Mouse (Mus musculus) erythroblast, embryonic 14.5 days (primary cell): ENCODE results near the gene Socs4. TPM values are rescaled to one million over a fixed set of nuclear protein-coding genes. Genes with fewer than 3 reads are reported as not detected.
A peak's percentile ranks its signal among the peaks of the same experiment; 100 is the strongest.

Experiments
- H3K27me3 ChIP-seq: 2 replicates; pipeline ENCODE4 v1.6.1; 2012; ENCODE audit warnings: inconsistent platforms; ENCODE audit not compliant: control insufficient read depth
- H3K36me3 ChIP-seq: 2 replicates; pipeline ENCODE4 v1.6.1; 2012; ENCODE audit warnings: mild to moderate bottlenecking, inconsistent platforms; ENCODE audit not compliant: control insufficient read depth
- H3K4me1 ChIP-seq: 2 replicates; pipeline ENCODE4 v1.6.1; 2012; ENCODE audit warnings: inconsistent platforms; ENCODE audit not compliant: control insufficient read depth
- H3K4me3 ChIP-seq: replicated peaks from 2 replicates; pipeline ENCODE3; 2012; ENCODE audit warnings: moderate library complexity, mild to moderate bottlenecking, inconsistent platforms
- H3K9me3 ChIP-seq: 2 replicates; pipeline ENCODE4 v1.6.1; 2012; ENCODE audit warnings: low read length, inconsistent platforms, mixed read lengths; ENCODE audit not compliant: control insufficient read depth
- GATA1 ChIP-seq: IDR thresholded peaks from 2 replicates; pipeline ENCODE4 v1.6.1; 2012; ENCODE audit warnings: low read length, inconsistent platforms, mixed read lengths
- TAL1 ChIP-seq: IDR thresholded peaks from 3 replicates; pipeline ENCODE4 v1.6.1; 2012; ENCODE audit warnings: low read length, inconsistent platforms, mixed read lengths
- polyA plus RNA-seq: library from polyadenylated mRNA; stranded (reverse); fragments of >175 nt; gene quantifications from 2 replicates; pipeline ENCODE4 v1.2.3, GENCODE M21; 2012

Gene Socs4
- polyA plus RNA-seq, 1 experiment: 0.18 TPM

DNA sequence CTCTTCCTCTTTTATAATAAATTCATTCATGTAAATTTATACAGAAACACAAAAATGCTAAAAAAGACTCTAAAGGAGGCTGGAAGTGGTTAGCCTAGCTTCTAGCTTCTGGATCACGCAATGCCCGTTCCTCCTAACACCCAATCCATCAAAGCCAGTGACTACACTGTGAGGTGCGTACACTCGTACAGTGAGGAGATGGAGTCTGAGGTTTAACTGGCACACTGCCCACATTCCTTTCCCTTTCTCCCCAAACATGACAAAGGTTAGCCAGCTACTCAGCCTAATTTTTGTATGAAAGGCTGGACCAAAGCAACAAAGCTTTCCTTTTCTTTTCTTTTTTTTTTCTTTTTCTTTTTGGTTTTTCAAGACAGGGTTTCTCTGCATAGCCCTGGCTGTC lies 34.0 kb upstream of the Socs4 start:
- H3K4me3 ChIP-seq: no peak overlapping the region
- H3K36me3 ChIP-seq: peaks cover 96% of the 10 kb centered on the region
- TF ChIP-seq TAL1: no peak
- no peak for TF ChIP-seq GATA1

DNA sequence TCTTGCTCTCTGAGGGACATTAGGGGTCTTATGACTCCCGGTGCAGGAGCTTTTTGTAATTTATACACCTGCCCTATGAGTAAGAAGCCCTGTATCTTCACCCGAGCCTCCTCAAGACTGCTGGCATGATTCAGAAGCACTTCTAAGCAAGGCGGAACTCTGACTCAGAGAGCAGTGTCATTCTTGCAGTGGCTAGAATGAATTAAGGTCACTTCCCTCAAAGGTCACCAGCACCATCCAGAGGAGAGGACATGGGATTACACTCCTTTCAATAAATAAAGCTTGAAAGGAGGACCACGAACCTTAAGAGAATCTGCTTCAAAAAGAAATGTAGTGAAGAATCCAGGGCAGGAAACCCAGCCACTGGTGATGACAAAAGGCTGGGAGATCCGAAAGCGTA lies 26.9 kb upstream of the Socs4 start:
- H3K27me3 ChIP-seq: no peaks in the 10 kb centered on the region
- H3K36me3 ChIP-seq: peaks cover 100% of the 10 kb centered on the region
- H3K4me3 ChIP-seq: no peak overlapping the region
- H3K9me3 ChIP-seq: no peaks in the 10 kb centered on the region
- TF ChIP-seq TAL1 (no peak), GATA1 (no peak)
- peaks cover 2% of the 10 kb centered on the region for H3K4me1 ChIP-seq

More for the DNA sequence above, 34.0 kb upstream of the Socs4 start:
- Histone ChIP-seq H3K4me1 (peaks cover 47% of the 10 kb centered on the region), H3K27me3 (no peaks in the 10 kb centered on the region), H3K9me3 (peaks cover under 1% of the 10 kb centered on the region)

DNA sequence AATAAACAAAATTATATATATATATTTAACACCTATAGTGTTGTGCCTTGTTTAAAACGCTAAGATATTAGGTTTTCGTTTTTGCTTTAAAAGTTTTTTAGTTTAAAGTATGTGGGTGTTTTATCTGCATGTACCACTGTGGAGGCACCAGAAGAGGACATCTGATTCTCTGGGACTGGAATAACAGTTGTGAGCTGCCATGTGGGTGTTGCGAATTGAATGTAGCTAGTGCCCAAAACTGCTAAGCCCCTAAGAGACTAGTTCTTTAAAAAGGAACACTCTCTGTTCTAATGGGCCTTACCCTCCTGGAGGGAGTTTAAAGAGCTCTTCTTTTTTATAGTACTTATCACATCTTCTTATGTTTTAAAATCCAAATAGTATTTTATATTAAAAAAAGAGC lies 11.9 kb upstream of the Socs4 start:
- no peak for TF ChIP-seq TAL1
- TF ChIP-seq GATA1: no peak
- Histone ChIP-seq H3K27me3 (no peaks in the 10 kb centered on the region), H3K36me3 (peaks cover 97% of the 10 kb centered on the region), H3K4me3 (no peak overlapping the region), H3K9me3 (no peaks in the 10 kb centered on the region), H3K4me1 (peaks cover 3% of the 10 kb centered on the region)

DNA sequence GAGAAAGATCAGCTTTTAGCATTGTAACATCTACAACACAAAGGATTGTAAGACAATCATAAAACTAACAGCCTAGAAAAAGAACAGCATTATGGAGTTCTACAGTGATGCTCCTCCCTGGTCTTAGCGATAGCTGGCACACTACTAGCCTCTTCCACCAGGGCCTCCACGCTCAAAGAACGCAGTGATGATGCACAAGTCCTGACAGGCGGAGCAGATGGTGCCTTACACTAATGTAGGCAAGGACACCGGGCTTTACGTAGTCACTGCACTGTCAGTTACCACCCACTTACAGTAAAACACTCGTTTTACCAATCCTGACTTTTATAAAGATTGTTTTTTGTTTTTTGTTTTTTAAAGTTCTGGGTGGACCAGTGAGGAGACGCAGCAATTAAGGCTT lies 10.9 kb upstream of the Socs4 start:
- Histone ChIP-seq H3K4me3 (no peak overlapping the region), H3K9me3 (no peaks in the 10 kb centered on the region), H3K4me1 (peaks cover 3% of the 10 kb centered on the region), H3K27me3 (no peaks in the 10 kb centered on the region), H3K36me3 (peaks cover 95% of the 10 kb centered on the region)
- TF ChIP-seq TAL1 (no peak), GATA1 (no peak)

DNA sequence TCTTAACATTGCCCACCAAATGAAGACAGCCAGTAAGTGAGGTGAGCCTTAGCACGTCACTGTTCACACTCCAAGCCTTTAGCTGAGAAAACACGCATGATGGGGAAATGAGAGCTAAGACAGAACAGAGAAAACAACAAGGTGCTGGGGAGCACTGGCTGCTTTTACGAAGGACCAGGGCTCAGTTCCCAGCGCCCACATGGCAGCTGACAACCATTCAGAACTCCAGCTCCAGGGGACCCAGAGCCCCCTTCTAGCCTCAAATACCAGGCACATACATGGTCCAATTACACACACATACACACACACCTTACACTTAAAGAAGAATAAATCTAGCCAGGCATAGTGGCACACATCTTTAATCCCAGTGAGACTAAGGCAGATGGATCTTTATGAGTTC lies 7.7 kb upstream of the Socs4 start:
- no peak overlapping the region for H3K4me3 ChIP-seq
- peaks cover 98% of the 10 kb centered on the region for H3K36me3 ChIP-seq

DNA sequence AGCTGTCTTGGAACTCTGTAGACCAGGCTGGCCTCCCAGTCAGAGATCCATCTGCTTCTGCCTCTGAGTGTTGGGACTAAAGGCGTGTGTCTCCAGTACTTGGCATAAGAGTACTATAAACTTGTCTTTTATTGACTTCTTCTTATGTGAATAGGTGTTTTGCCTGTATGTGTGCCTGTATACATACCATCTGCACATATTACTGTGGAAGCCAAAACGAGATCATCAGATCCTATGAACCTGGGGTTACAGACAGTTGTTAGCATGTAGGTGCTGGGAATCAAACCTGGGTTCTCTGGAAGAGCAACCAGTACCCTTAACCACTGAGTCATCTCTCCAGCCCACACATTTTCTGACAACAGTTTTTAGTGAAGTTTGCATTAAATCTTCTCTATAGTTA lies 7.0 kb upstream of the Socs4 start:
- Histone ChIP-seq H3K27me3 (no peaks in the 10 kb centered on the region), H3K36me3 (peaks cover 98% of the 10 kb centered on the region)

More for the DNA sequence above, 7.7 kb upstream of the Socs4 start:
- H3K4me1 ChIP-seq: peaks cover 3% of the 10 kb centered on the region; the same call in 1 of the 2 replicates
- no peaks in the 10 kb centered on the region for H3K27me3 ChIP-seq
- no peaks in the 10 kb centered on the region for H3K9me3 ChIP-seq
- no peak for TF ChIP-seq TAL1
- TF ChIP-seq GATA1: no peak

DNA sequence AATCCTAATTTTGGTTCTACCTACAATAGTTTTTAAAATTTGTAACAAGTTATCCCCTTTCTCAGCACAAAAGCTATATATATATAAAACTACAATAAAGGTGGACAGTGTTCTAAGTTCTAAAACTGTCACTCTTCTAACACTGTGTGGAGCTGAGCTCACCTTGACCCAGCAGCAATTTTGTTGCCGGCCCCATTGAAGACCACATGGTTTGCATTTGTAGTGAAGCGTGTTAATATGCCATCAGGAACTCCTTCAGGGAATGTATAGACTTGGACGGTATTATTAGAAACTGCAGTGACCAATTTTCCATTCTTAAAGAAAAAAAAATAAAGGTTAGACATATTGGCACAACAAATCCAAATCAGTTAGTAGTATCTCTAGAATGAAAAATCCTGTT lies 3.0 kb upstream of the Socs4 start:
- peaks cover 24% of the 10 kb centered on the region for H3K4me1 ChIP-seq
- H3K9me3 ChIP-seq: no peaks in the 10 kb centered on the region
- H3K4me3 ChIP-seq: no peak overlapping the region
- peaks cover 70% of the 10 kb centered on the region for H3K36me3 ChIP-seq
- no peak for TF ChIP-seq GATA1
- TF ChIP-seq TAL1: no peak
- no peaks in the 10 kb centered on the region for H3K27me3 ChIP-seq

More for the DNA sequence above, 7.0 kb upstream of the Socs4 start:
- Histone ChIP-seq H3K4me1 (peaks cover 9% of the 10 kb centered on the region), H3K9me3 (no peaks in the 10 kb centered on the region), H3K4me3 (no peak overlapping the region)
- no peak for TF ChIP-seq TAL1
- no peak for TF ChIP-seq GATA1

DNA sequence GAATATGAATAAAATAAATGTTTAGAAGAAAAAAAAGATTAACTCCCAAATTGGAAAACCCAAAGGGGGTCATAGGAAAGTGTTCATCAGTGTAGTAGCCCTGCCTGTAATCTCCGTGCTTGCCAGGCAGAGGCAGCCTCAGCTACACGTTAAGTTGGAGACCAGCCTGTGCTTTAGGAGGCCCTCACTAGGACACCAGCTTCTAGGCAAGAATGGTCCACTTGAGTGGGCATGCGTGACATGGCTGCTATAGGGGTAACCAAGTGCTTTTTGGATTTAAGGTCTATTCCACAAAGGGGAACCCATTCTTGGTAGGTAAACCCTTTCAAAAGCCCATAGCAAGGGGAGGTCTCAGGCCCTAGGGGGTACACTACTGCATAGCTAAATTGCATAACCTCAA lies 1.3 kb upstream of the Socs4 start:
- peak overlapping the region; percentile 90 for H3K4me3 ChIP-seq
- no peak for TF ChIP-seq GATA1
- no peak for TF ChIP-seq TAL1
- no peaks in the 10 kb centered on the region for H3K27me3 ChIP-seq
- H3K36me3 ChIP-seq: peaks cover 69% of the 10 kb centered on the region
- H3K9me3 ChIP-seq: no peaks in the 10 kb centered on the region
- H3K4me1 ChIP-seq: peaks cover 33% of the 10 kb centered on the region

DNA sequence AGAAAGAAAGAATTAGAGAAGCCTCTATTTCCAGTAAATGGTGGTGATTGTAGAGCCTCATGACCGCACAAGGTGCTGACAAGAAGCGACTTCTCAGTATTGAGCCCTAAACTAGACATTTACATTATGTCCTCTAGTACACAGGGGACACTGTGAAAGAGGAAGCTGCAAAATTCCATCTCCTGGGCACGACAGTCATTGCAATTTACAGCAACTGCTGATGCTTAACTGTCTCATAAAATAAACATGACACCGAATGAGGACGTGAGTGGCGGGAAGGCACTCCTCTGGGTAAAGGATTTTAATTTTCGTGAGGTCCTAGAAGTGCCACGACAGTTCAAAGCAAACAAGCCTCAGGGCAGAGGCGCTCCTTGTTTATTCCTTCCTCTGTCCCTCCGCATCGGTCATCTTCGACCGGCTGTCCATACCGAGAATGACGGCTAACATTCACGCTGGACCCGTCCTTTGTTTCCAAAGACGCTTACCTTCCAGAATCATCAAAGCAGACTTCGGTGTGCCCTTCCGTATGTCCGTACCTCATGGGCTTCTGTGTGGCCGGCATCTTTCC lies 611 bp upstream of the Socs4 start:
- TF ChIP-seq GATA1 (no peak), TAL1 (no peak)
- no peaks in the 10 kb centered on the region for H3K9me3 ChIP-seq
- H3K4me1 ChIP-seq: peaks cover 33% of the 10 kb centered on the region
- no peaks in the 10 kb centered on the region for H3K27me3 ChIP-seq
- H3K4me3 ChIP-seq: peak overlapping the region; percentile 90
- H3K36me3 ChIP-seq: peaks cover 69% of the 10 kb centered on the region

DNA sequence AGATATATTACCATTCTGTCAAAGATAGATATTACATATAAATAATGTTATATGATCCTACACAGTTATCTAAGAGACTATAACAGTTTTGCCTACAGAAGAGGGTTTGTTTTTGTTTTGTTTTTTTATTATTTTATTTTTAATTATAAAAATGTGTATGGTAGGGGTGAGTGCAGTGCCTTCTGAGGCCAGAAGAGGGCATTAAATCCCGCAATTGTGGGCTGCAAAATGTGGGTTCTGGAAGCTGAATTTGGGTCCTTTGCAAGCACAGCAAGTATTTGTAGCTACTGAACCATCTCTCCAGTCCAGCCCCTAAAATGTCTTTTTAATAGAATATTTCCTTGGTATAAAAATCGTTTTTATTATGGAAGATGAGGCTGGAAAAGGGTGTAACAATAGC lies 2.3 kb downstream of the Socs4 start:
- no peaks in the 10 kb centered on the region for H3K27me3 ChIP-seq
- no peaks in the 10 kb centered on the region for H3K9me3 ChIP-seq
- TF ChIP-seq TAL1 (no peak), GATA1 (no peak)
- peaks cover 38% of the 10 kb centered on the region for H3K4me1 ChIP-seq
- peaks cover 54% of the 10 kb centered on the region for H3K36me3 ChIP-seq
- H3K4me3 ChIP-seq: peak overlapping the region; percentile 90
